Mouse (Mus musculus) forebrain, embryonic 15.5 days (tissue): ENCODE data around the gene Epha10. TPM values are rescaled to one million over a fixed set of nuclear protein-coding genes. Genes with fewer than 3 reads are reported as not detected.

Source experiments
- ATAC-seq: fragments of 200-750 bp; cut with Nextera tagmentation; replicated peaks from 2 replicates; pipeline ENCODE4 v1.8.0; 2017; ENCODE audit warnings: mild to moderate bottlenecking, moderate TSS enrichment, moderate library complexity
- H3K27ac ChIP-seq: fragments of 300-500 bp; sonication (generic); replicated peaks from 2 replicates; pipeline ENCODE4 v1.5.1; 2015; ENCODE audit warnings: mild to moderate bottlenecking, inconsistent platforms
- H3K27me3 ChIP-seq: fragments of 300-500 bp; sonication (generic); 2 replicates; pipeline ENCODE4 v1.6.1; 2015; ENCODE audit warnings: inconsistent platforms
- H3K36me3 ChIP-seq: fragments of 300-500 bp; sonication (generic); 2 replicates; pipeline ENCODE4 v1.6.1; 2015; ENCODE audit warnings: mild to moderate bottlenecking, inconsistent platforms
- H3K4me1 ChIP-seq: fragments of 300-500 bp; sonication (generic); 2 replicates; pipeline ENCODE4 v1.6.1; 2015; ENCODE audit warnings: inconsistent platforms
- H3K4me2 ChIP-seq: fragments of 300-500 bp; sonication (generic); replicated peaks from 2 replicates; pipeline ENCODE4 v1.6.1; 2015; ENCODE audit warnings: mild to moderate bottlenecking, inconsistent platforms
- H3K4me3 ChIP-seq: fragments of 300-500 bp; sonication (generic); 2 replicates; pipeline ENCODE4 v1.5.1; 2015; ENCODE audit warnings: mild to moderate bottlenecking, inconsistent platforms
- H3K9ac ChIP-seq: fragments of 300-500 bp; sonication (generic); replicated peaks from 2 replicates; pipeline ENCODE4 v1.6.1; 2015; ENCODE audit warnings: mild to moderate bottlenecking, inconsistent platforms
- H3K9me3 ChIP-seq: fragments of 300-500 bp; sonication (generic); 2 replicates; pipeline ENCODE4 v1.6.1; 2016; ENCODE audit warnings: inconsistent platforms
- WGBS: fragments of 180-500 bp; shearing (Covaris S2); methylation state at CpG from one replicate; pipeline ENCODE4 v1.1.7; 2015; ENCODE audit warnings: mixed read lengths; 5-methylcytosine and 5-hydroxymethylcytosine counted together
- polyA plus RNA-seq: library from polyadenylated mRNA; unstranded; fragments of >200 nt; fragmentation: Nextera tagmentation; extraction: Ambion mirVana; gene quantifications from 2 replicates; pipeline ENCODE4 v1.2.1, GENCODE M21; 2015

The Epha10 gene
- polyA plus RNA-seq, 1 experiment from 2014 or later, result 1.3 TPM

DNA sequence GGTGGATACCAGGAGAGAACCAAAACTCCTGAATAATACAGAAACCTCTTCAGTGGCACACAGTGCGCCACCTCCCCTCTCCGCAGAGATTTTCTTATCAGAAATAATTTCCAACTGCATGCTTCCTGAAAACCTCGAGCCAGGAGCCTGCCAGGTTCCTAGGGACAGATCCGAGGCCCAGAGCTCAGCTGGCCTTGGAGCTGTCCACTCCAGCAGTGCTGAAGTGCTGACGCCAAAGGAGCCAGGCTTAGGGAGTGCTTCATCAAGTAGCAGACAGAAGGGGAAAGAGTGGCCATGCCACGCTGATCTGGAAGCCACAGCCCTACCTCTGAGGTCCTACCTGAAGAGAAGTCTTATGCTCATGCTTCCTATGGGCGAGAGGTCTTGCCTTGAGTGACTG, 20.3 kb upstream of the Epha10 start:
- WGBS, result 23% methylated on average over 7 of the region's 7 CpGs
- ATAC-seq, result no peak
- H3K4me1 ChIP-seq, result peaks cover 24% of the 10 kb centered on the region
- H3K4me3 ChIP-seq, result peak overlapping the region; percentile 80
- H3K36me3 ChIP-seq, result peaks cover 34% of the 10 kb centered on the region
- H3K27me3 ChIP-seq, result no peaks in the 10 kb centered on the region
- H3K9me3 ChIP-seq, result no peaks in the 10 kb centered on the region
- peak overlapping the region; percentile 83 for H3K9ac ChIP-seq
- peak overlapping the region; percentile 82 for H3K4me2 ChIP-seq
- no peak overlapping the region for H3K27ac ChIP-seq

DNA sequence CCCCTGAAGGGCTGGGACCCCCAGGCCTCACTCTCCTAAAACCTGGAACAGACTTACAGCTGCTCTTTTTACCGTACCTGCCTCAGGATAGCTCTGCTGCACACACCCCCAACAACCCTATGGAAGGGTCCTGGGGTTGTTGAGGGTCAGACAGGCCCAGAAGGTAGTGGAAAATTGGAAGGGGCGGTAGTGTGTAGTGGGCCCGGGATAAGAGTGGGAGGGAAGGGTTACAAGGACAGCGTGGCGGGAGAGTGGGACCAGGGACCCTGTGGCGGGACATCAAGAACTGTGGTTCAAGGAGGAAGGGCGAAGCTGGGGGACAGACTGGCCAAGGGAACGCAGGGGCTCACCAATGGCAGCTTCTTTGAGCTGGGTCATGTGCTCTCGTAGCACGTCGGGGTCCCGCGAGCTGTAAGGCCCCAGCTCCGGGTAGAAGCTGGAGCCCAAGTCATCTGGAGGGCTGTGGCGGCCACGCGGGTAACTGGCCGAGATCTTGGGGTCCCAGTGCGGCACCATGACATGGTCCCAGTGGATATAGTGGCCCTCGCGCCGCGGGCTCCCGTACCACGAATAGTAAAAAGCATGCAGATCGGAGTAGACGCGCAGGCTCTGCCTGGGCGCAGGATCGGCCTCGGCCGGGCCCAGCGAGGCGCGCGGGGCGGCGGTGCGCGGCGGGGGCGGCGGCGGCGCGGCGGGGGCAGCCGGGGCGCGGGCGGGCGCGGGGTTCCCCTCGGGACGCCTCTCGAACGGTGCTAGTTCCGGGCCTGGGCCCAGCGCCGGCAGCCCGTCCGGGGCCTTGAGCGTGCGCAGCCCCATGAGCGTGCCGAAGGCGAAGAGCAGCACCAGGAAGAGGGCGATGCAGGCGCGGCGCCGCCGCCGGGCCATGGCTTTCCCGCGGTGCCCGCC, 19.2 kb upstream of the Epha10 start, which contains the start of gene Maneal:
Maneal (minus strand) TSS at position 889 of the 906 bp plus-strand sequence.
- peak within 1 kb of the TSS; percentile 80 for H3K4me3 ChIP-seq
- no peaks in the 10 kb centered on the region for H3K27me3 ChIP-seq
- H3K4me1 ChIP-seq, result peaks cover 24% of the 10 kb centered on the region
- H3K4me2 ChIP-seq, result peak within 1 kb of the TSS; percentile 82
- peak within 1 kb of the TSS; percentile 83 for H3K9ac ChIP-seq
- peak; percentile 34 for ATAC-seq
- 2% methylated on average over 76 of the region's 77 CpGs for WGBS
- peak within 1 kb of the TSS; percentile 77 for H3K27ac ChIP-seq
- H3K36me3 ChIP-seq, result peaks cover 23% of the 10 kb centered on the region
- no peaks in the 10 kb centered on the region for H3K9me3 ChIP-seq

GRCm38 (mm10) chr4:124872719-124873118, 8.0 kb upstream of the Epha10 start:
- 100% methylated on average over 1 of the region's 1 CpGs for WGBS
- Histone ChIP-seq H3K27ac (no peak overlapping the region), H3K27me3 (no peaks in the 10 kb centered on the region), H3K4me1 (no peaks in the 10 kb centered on the region), H3K4me3 (no peak overlapping the region), H3K36me3 (no peaks in the 10 kb centered on the region), H3K9me3 (no peaks in the 10 kb centered on the region), H3K9ac (no peak overlapping the region), H3K4me2 (no peak overlapping the region)
- ATAC-seq, result no peak

- WGBS, result under 1% methylated on average over 37 of the region's 37 CpGs
- Histone ChIP-seq H3K9ac (peak overlapping the region; percentile 43), H3K4me2 (peak overlapping the region; percentile 88), H3K27ac (no peak overlapping the region), H3K27me3 (peaks cover 43% of the 10 kb centered on the region), H3K4me1 (peaks cover 18% of the 10 kb centered on the region), H3K9me3 (no peaks in the 10 kb centered on the region), H3K36me3 (no peaks in the 10 kb centered on the region), H3K4me3 (peak overlapping the region; percentile 52)
- peak; percentile 98 for ATAC-seq
These were observed 726 bp downstream of the Epha10 start for GRCm38 (mm10) chr4:124881341-124881908.

- Histone ChIP-seq H3K4me3 (peak overlapping the region; percentile 52), H3K27me3 (peaks cover 45% of the 10 kb centered on the region), H3K9ac (peak overlapping the region; percentile 43), H3K4me1 (peaks cover 18% of the 10 kb centered on the region), H3K9me3 (no peaks in the 10 kb centered on the region), H3K36me3 (no peaks in the 10 kb centered on the region), H3K4me2 (peak overlapping the region; percentile 88), H3K27ac (no peak overlapping the region)
- WGBS, result under 1% methylated on average over 37 of the region's 37 CpGs
- ATAC-seq, result peak; percentile 36
These were observed 1.5 kb downstream of the Epha10 start for GRCm38 (mm10) chr4:124882151-124882729.

- Histone ChIP-seq H3K36me3 (no peaks in the 10 kb centered on the region), H3K4me2 (no peak overlapping the region), H3K9me3 (no peaks in the 10 kb centered on the region), H3K9ac (no peak overlapping the region), H3K27me3 (peaks cover 38% of the 10 kb centered on the region), H3K4me1 (no peaks in the 10 kb centered on the region), H3K27ac (no peak overlapping the region), H3K4me3 (no peak overlapping the region)
- 66% methylated on average over 7 of the region's 7 CpGs for WGBS
- ATAC-seq, result no peak
These were observed 8.0 kb downstream of the Epha10 start for GRCm38 (mm10) chr4:124888702-124889101.

- Histone ChIP-seq H3K27me3 (peaks cover 48% of the 10 kb centered on the region), H3K9ac (no peak overlapping the region), H3K4me2 (no peak overlapping the region), H3K4me3 (no peak overlapping the region), H3K36me3 (no peaks in the 10 kb centered on the region), H3K9me3 (no peaks in the 10 kb centered on the region), H3K27ac (no peak overlapping the region), H3K4me1 (peaks cover 6% of the 10 kb centered on the region; the same call in 1 of the 2 replicates)
- ATAC-seq, result no peak
- 76% methylated on average over 2 of the region's 2 CpGs for WGBS
These were observed 9.2 kb downstream of the Epha10 start for GRCm38 (mm10) chr4:124889935-124890334.

DNA sequence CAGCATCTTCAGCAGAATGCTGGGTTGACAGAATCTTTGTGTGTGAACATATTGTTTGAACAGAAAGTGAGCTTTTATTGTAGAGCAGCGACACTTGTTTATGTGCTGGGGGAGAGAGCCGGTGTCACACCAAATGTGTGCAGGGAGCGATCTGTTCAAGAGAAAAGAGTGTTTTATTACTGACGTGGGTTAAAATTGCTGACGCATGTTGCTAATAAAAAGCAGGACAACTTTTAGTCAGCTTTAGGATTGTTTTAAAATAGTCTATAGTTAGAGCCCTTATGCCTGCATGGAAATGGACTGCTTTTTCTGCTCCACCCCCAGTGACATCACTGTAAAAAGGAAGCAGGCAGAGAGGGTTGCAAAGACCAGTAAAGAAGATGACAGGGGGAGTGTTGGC, 10.1 kb downstream of the Epha10 start:
- Histone ChIP-seq H3K9ac (no peak overlapping the region), H3K27ac (no peak overlapping the region), H3K36me3 (no peaks in the 10 kb centered on the region), H3K4me3 (no peak overlapping the region), H3K9me3 (no peaks in the 10 kb centered on the region), H3K4me1 (peaks cover 10% of the 10 kb centered on the region; the same call in 1 of the 2 replicates), H3K4me2 (no peak overlapping the region), H3K27me3 (peaks cover 51% of the 10 kb centered on the region)
- 74% methylated on average over 5 of the region's 5 CpGs for WGBS
- no peak for ATAC-seq

- 0 out of 2 replicates have a peak overlapping the region, but pooled peaks have one; percentile 74 for H3K4me2 ChIP-seq
- H3K27me3 ChIP-seq, result peaks cover 52% of the 10 kb centered on the region
- H3K27ac ChIP-seq, result no peak overlapping the region
- peak overlapping the region; percentile 51; the same call in 1 of the 2 replicates for H3K4me3 ChIP-seq
- WGBS, result 28% methylated on average over 6 of the region's 6 CpGs
- no peaks in the 10 kb centered on the region for H3K36me3 ChIP-seq
- no peaks in the 10 kb centered on the region for H3K9me3 ChIP-seq
- H3K9ac ChIP-seq, result no peak overlapping the region
- ATAC-seq, result no peak
- peaks cover 16% of the 10 kb centered on the region for H3K4me1 ChIP-seq
These were observed 13.1 kb downstream of the Epha10 start for GRCm38 (mm10) chr4:124893769-124894168.

GRCm38 (mm10) chr4:124894508-124895428, 14.1 kb downstream of the Epha10 start:
- under 1% methylated on average over 83 of the region's 83 CpGs for WGBS
- Histone ChIP-seq H3K4me2 (peak overlapping the region; percentile 74), H3K27ac (no peak overlapping the region), H3K9ac (peak overlapping the region; percentile 49), H3K27me3 (peaks cover 52% of the 10 kb centered on the region), H3K36me3 (no peaks in the 10 kb centered on the region), H3K9me3 (no peaks in the 10 kb centered on the region), H3K4me3 (peak overlapping the region; percentile 51), H3K4me1 (peaks cover 25% of the 10 kb centered on the region)
- ATAC-seq, result peak; percentile 73

DNA sequence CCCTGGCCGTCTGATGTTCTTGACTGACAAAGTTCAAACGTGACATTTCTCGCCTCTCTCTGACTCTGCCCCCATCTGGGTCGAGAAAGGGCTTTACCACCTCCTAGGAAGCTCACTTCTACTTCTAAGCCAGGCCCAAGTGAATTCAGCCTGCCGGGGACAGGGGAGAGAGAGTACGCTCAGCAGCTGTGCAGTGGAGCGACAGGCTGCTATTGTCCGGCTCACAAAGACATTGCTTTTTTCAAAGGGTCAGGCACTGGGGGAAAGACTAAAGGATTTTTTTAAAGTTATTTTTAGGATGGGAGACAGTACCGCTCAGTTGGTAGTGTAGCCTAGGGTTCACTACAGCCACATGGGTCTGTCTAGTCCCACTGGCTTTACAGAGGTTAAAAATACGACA, 17.7 kb downstream of the Epha10 start:
- no peak overlapping the region for H3K9ac ChIP-seq
- no peaks in the 10 kb centered on the region for H3K9me3 ChIP-seq
- no peak overlapping the region for H3K4me3 ChIP-seq
- H3K27me3 ChIP-seq, result peaks cover 31% of the 10 kb centered on the region
- H3K4me2 ChIP-seq, result no peak overlapping the region
- H3K4me1 ChIP-seq, result peaks cover 25% of the 10 kb centered on the region
- no peaks in the 10 kb centered on the region for H3K36me3 ChIP-seq
- 14% methylated on average over 10 of the region's 10 CpGs for WGBS
- no peak overlapping the region for H3K27ac ChIP-seq
- ATAC-seq, result no peak
